Mouse (Mus musculus): ENCODE measurements around the gene Entpd6. TPM values are rescaled to one million over a fixed set of nuclear protein-coding genes. Genes with fewer than 3 reads are reported as not detected.

Entpd6 gene
- polyA plus RNA-seq, 1 experiment from 2014 or later, result 8.2 TPM

DNA sequence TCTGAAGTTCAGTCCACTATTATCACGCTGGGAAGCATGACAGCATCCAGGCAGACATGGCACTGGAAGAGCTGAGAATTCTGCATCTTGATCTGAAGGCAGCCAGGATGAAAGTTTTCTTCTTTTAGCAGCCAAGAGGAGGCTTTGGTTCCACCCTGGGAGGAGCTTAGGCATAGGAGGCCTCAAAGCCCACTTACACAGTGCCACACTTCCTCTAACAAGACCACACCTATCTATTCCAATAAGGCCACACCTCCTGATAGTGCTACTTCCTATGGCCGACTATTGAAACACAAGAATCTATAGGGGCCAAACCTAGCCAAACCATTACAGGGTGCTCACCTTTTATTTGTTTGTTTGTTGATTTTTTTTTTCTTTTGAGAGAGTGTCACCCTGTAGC, 34.0 kb downstream of the Entpd6 start:
- no peaks in the 10 kb centered on the region for H3K9me3 ChIP-seq (ENCODE audit: control insufficient read depth)
- no peak overlapping the region for H3K9ac ChIP-seq (ENCODE audit: low read depth, low read length)
- H3K36me3 ChIP-seq (ENCODE audit: control insufficient read depth, insufficient read depth), result no peaks in the 10 kb centered on the region
- TF ChIP-seq CTCF (IDR thresholded peaks at IDR 0.05; ENCODE audit: low read depth), result no peak
- no peak for ATAC-seq
- H3K4me3 ChIP-seq (ENCODE audit: low read depth, low read length), result no peak overlapping the region
- H3K4me2 ChIP-seq (replicated peaks; ENCODE audit: low read depth), result no peak overlapping the region
- no peaks in the 10 kb centered on the region for H3K27me3 ChIP-seq (replicated peaks; ENCODE audit: control insufficient read depth, insufficient read depth, low read length)
- 70% methylated on average over 2 of the region's 2 CpGs for WGBS
- H3K4me1 ChIP-seq (replicated peaks; ENCODE audit: control insufficient read depth, insufficient read depth, low read length), result 0 out of 2 replicates have a peak, but pooled peaks cover 4% of the 10 kb centered on the region
- H3K27ac ChIP-seq (ENCODE audit: low read depth, low read length), result no peak overlapping the region

GRCm38 (mm10) chr2:150786251-150787180, 37.7 kb downstream of the Entpd6 start, which contains the start of gene Pygb:
TSS of gene Pygb (plus strand) at chr2:150786735.
- Histone ChIP-seq H3K9me3 (ENCODE audit: control insufficient read depth) (no peaks in the 10 kb centered on the region), H3K27ac (ENCODE audit: low read depth, low read length) (peak within 1 kb of the TSS; percentile 66), H3K4me2 (replicated peaks; ENCODE audit: low read depth) (peak within 1 kb of the TSS; percentile 95), H3K27me3 (replicated peaks; ENCODE audit: control insufficient read depth, insufficient read depth, low read length) (no peaks in the 10 kb centered on the region), H3K36me3 (ENCODE audit: control insufficient read depth, insufficient read depth) (no peaks in the 10 kb centered on the region), H3K9ac (ENCODE audit: low read depth, low read length) (peak within 1 kb of the TSS; percentile 65), H3K4me1 (replicated peaks; ENCODE audit: control insufficient read depth, insufficient read depth, low read length) (0 out of 2 replicates have a peak, but pooled peaks cover 4% of the 10 kb centered on the region), H3K4me3 (ENCODE audit: low read depth, low read length) (peak within 1 kb of the TSS; percentile 69)
- 0 out of 2 replicates have a peak, but pooled peaks have one; percentile 6 for TF ChIP-seq CTCF (IDR thresholded peaks at IDR 0.05; ENCODE audit: low read depth)
- under 1% methylated on average over 58 of the region's 58 CpGs for WGBS
- ATAC-seq, result peak; percentile 97

GRCm38 (mm10) chr2:150787234-150787771, 38.5 kb downstream of the Entpd6 start:
- Histone ChIP-seq H3K4me2 (replicated peaks; ENCODE audit: low read depth) (peak overlapping the region; percentile 95), H3K9me3 (ENCODE audit: control insufficient read depth) (no peaks in the 10 kb centered on the region), H3K27ac (ENCODE audit: low read depth, low read length) (no peak overlapping the region), H3K9ac (ENCODE audit: low read depth, low read length) (peak overlapping the region; percentile 65), H3K27me3 (replicated peaks; ENCODE audit: control insufficient read depth, insufficient read depth, low read length) (no peaks in the 10 kb centered on the region), H3K4me3 (ENCODE audit: low read depth, low read length) (peak overlapping the region; percentile 69), H3K4me1 (replicated peaks; ENCODE audit: control insufficient read depth, insufficient read depth, low read length) (0 out of 2 replicates have a peak, but pooled peaks cover 4% of the 10 kb centered on the region), H3K36me3 (ENCODE audit: control insufficient read depth, insufficient read depth) (no peaks in the 10 kb centered on the region)
- no peak for TF ChIP-seq CTCF (IDR thresholded peaks at IDR 0.05; ENCODE audit: low read depth)
- ATAC-seq, result peak; percentile 5; the same call in 1 of the 2 replicates
- WGBS, result under 1% methylated on average over 23 of the region's 23 CpGs

- H3K27me3 ChIP-seq (replicated peaks; ENCODE audit: control insufficient read depth, insufficient read depth, low read length), result no peaks in the 10 kb centered on the region
- H3K36me3 ChIP-seq (ENCODE audit: control insufficient read depth, insufficient read depth), result peaks cover 3% of the 10 kb centered on the region; the same call in 1 of the 2 replicates
- peak overlapping the region; percentile 34; the same call in 1 of the 2 replicates for H3K9ac ChIP-seq (ENCODE audit: low read depth, low read length)
- H3K4me3 ChIP-seq (ENCODE audit: low read depth, low read length), result no peak overlapping the region
- WGBS, result 56% methylated on average over 4 of the region's 4 CpGs
- H3K4me2 ChIP-seq (replicated peaks; ENCODE audit: low read depth), result peak overlapping the region; percentile 13
- ATAC-seq, result no peak
- H3K9me3 ChIP-seq (ENCODE audit: control insufficient read depth), result no peaks in the 10 kb centered on the region
- H3K4me1 ChIP-seq (replicated peaks; ENCODE audit: control insufficient read depth, insufficient read depth, low read length), result 0 out of 2 replicates have a peak, but pooled peaks cover 4% of the 10 kb centered on the region
- no peak overlapping the region for H3K27ac ChIP-seq (ENCODE audit: low read depth, low read length)
- TF ChIP-seq CTCF (IDR thresholded peaks at IDR 0.05; ENCODE audit: low read depth), result peak; percentile 49; the same call in 1 of the 2 replicates
These were observed 40.1 kb downstream of the Entpd6 start for GRCm38 (mm10) chr2:150788768-150789550.

GRCm38 (mm10) chr2:150793320-150793719, 44.5 kb downstream of the Entpd6 start:
- H3K4me2 ChIP-seq (replicated peaks; ENCODE audit: low read depth), result no peak overlapping the region
- 0 out of 2 replicates have a peak, but pooled peaks cover 4% of the 10 kb centered on the region for H3K4me1 ChIP-seq (replicated peaks; ENCODE audit: control insufficient read depth, insufficient read depth, low read length)
- H3K36me3 ChIP-seq (ENCODE audit: control insufficient read depth, insufficient read depth), result peaks cover 21% of the 10 kb centered on the region; the same call in 1 of the 2 replicates
- 60% methylated on average over 4 of the region's 4 CpGs for WGBS
- TF ChIP-seq CTCF (IDR thresholded peaks at IDR 0.05; ENCODE audit: low read depth), result no peak
- no peak overlapping the region for H3K9ac ChIP-seq (ENCODE audit: low read depth, low read length)
- ATAC-seq, result no peak
- H3K27ac ChIP-seq (ENCODE audit: low read depth, low read length), result no peak overlapping the region
- no peaks in the 10 kb centered on the region for H3K27me3 ChIP-seq (replicated peaks; ENCODE audit: control insufficient read depth, insufficient read depth, low read length)
- H3K4me3 ChIP-seq (ENCODE audit: low read depth, low read length), result no peak overlapping the region
- H3K9me3 ChIP-seq (ENCODE audit: control insufficient read depth), result no peaks in the 10 kb centered on the region
